Mouse (Mus musculus) small intestine, adult 2 months (tissue): ENCODE measurements at regions not wholly inside any gene's neighbourhood (a gene's known extent, or its start where the extent isn't known, plus 50 kb on each side); places are given as distances from the start of the nearest gene placed in this dataset.

ENCODE experiments used
- CTCF ChIP-seq: fragments of 200-500 bp; IDR thresholded peaks from 2 replicates; pipeline ENCODE4 v1.5.1; 2012; ENCODE audit warnings: low read depth, mild to moderate bottlenecking, control low read depth, inconsistent platforms, low read length, moderate library complexity, mixed read lengths; ENCODE audit not compliant: insufficient replicate concordance, insufficient read length; ENCODE audit errors: extremely low read depth
- POLR2A ChIP-seq: fragments of 200-500 bp; IDR thresholded peaks from 2 replicates; pipeline ENCODE4 v1.6.1; 2012; ENCODE audit warnings: low read depth, mild to moderate bottlenecking, control low read depth, inconsistent platforms, low read length, moderate library complexity

DNA sequence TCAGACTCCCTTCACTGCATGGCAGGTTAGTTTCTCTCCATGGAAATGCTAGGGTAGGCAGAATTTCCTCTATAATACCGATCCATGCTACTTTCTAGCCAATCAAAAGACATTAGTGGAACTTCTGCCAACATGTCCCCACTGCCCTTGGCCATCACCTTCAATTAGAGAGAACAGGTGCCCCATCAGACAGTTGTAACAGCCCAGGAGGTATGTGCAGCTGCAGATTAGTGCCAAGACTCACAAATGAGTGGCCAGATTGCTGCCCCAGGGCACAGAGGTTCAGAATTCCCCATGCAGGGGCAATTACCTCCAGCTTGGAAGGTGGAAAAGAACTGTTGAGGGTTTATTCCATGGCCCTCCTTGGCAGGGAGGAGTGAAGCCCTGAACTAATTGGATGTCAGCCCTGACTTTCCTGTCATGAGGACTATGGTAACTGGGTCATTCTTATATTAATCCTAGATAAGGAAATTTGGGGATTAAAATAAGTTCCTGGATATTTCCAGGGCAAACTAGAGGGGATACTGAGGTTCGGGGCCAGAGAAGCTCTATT, 113.7 kb upstream of the Plppr1 start:
- no peak for TF ChIP-seq CTCF
- TF ChIP-seq POLR2A = no peak
